Mouse (Mus musculus) left cerebral cortex, postnatal 25 days (tissue): ENCODE measurements around the gene Ccdc6. TPM values are rescaled to one million over a fixed set of nuclear protein-coding genes. Genes with fewer than 3 reads are reported as not detected.
"Not testable (repeated sequence)": the region's sequence is repeated elsewhere in the genome, so short reads cannot be mapped to it uniquely, and the experiment has no call there.

Experiments
- DNase-seq, 2 experiments: peaks; one replicate each; pipeline ENCODE4 v3.0.0; 2022; ENCODE audit warnings: low spot score in 2 of 2, mixed read lengths in 1 of 2
- intact Hi-C: fragments of 180-260 bp; cut with DNase I; formaldehyde crosslinking; loops from one replicate; pipeline ENCODE4 v1.15.1; 2025
- total RNA-seq, 2 experiments: library from RNA; stranded (reverse); gene quantifications; 2 replicates each; pipeline ENCODE4 v1.2.3; 2021

Ccdc6 gene
- total RNA-seq, 2 experiments from 2014 or later: 52.0 to 55.3 TPM

GRCm38 (mm10) chr10:70195786-70196185 lies 98.9 kb downstream of the Ccdc6 start:
- no peak for DNase-seq
- intact Hi-C loops: loop anchor here (5.0 kb wide), 1 partner anchor 102 kb away; no protein-coding TSS in a partner anchor

GRCm38 (mm10) chr10:70196666-70197065 lies 99.7 kb downstream of the Ccdc6 start:
- intact Hi-C loops: loop anchor here (5.0 kb wide), 1 partner anchor 101 kb away; no protein-coding TSS in a partner anchor
- DNase-seq: no peak

- DNase-seq: no peak
- intact Hi-C loops: loop anchor here (5.0 kb wide), 1 partner anchor 100 kb away; no protein-coding TSS in a partner anchor
Measured at GRCm38 (mm10) chr10:70197601-70198000, 100.7 kb downstream of the Ccdc6 start.

GRCm38 (mm10) chr10:70198012-70198411 lies 101.1 kb downstream of the Ccdc6 start:
- no peak for DNase-seq
- intact Hi-C loops: loop anchor here (5.0 kb wide), 1 partner anchor 99 kb away; no protein-coding TSS in a partner anchor

- intact Hi-C loops: loop anchor here (5.0 kb wide), 1 partner anchor 98 kb away; no protein-coding TSS in a partner anchor
- DNase-seq: no peak
Measured at GRCm38 (mm10) chr10:70198951-70199463, 102.1 kb downstream of the Ccdc6 start.

GRCm38 (mm10) chr10:70199466-70200210 lies 102.7 kb downstream of the Ccdc6 start:
- intact Hi-C loops: loop anchor here (5.0 kb wide), 1 partner anchor 98 kb away; no protein-coding TSS in a partner anchor

GRCm38 (mm10) chr10:70200889-70201500 lies 104.1 kb downstream of the Ccdc6 start:
- no peak for DNase-seq
- intact Hi-C loops: no loop called here

More at GRCm38 (mm10) chr10:70199466-70200210, 102.7 kb downstream of the Ccdc6 start:
- no peak for DNase-seq

- no peak for DNase-seq
- intact Hi-C loops: no loop called here
Measured at GRCm38 (mm10) chr10:70204505-70205399, 107.8 kb downstream of the Ccdc6 start, which contains the start of gene Mrln. Gene Mrln, plus strand, starts transcription at chr10:70204664.

- intact Hi-C loops: no loop called here
- no peak for DNase-seq
Measured at GRCm38 (mm10) chr10:70211281-70211680, 114.4 kb downstream of the Ccdc6 start.

- intact Hi-C loops: no loop called here
- no peak for DNase-seq
Measured at GRCm38 (mm10) chr10:70220971-70221370, 124.0 kb downstream of the Ccdc6 start.

GRCm38 (mm10) chr10:70222231-70222630 lies 125.3 kb downstream of the Ccdc6 start:
- intact Hi-C loops, DNase-seq: not testable (repeated sequence)

- DNase-seq: no peak
- intact Hi-C loops: no loop called here
Measured at GRCm38 (mm10) chr10:70224571-70224970, 127.7 kb downstream of the Ccdc6 start.

- intact Hi-C loops: no loop called here
- DNase-seq: no peak
Measured at GRCm38 (mm10) chr10:70225760-70226159, 128.8 kb downstream of the Ccdc6 start.

- intact Hi-C loops: no loop called here
Measured at GRCm38 (mm10) chr10:70226608-70227007, 129.7 kb downstream of the Ccdc6 start.

GRCm38 (mm10) chr10:70230352-70230751 lies 133.4 kb downstream of the Ccdc6 start:
- no peak for DNase-seq
- intact Hi-C loops: no loop called here

More at GRCm38 (mm10) chr10:70226608-70227007, 129.7 kb downstream of the Ccdc6 start:
- DNase-seq: no peak

- intact Hi-C loops: no loop called here
- no peak for DNase-seq
Measured at GRCm38 (mm10) chr10:70237936-70238335, 141.0 kb downstream of the Ccdc6 start.
